Mouse (Mus musculus): ENCODE measurements around the gene Man2a1.

- TF ChIP-seq EP300 (IDR thresholded peaks at IDR 0.05; ENCODE audit: insufficient read depth, low read depth, low read length) (no peak), POLR2A (IDR thresholded peaks at IDR 0.05; ENCODE audit: insufficient read depth, low read length) (no peak)
Measured at GRCm38 (mm10) chr17:64742715-64743605, 142.4 kb downstream of the Man2a1 start.

Data from ES-Bruce4 (cell line).